Mouse (Mus musculus) embryonic facial prominence, embryonic 11.5 days (tissue): ENCODE measurements around the gene Chst11. TPM values are rescaled to one million over a fixed set of nuclear protein-coding genes. Genes with fewer than 3 reads are reported as not detected.

Experiments
- ATAC-seq: fragments of 200-750 bp; cut with Nextera tagmentation; replicated peaks from 2 replicates; pipeline ENCODE4 v1.8.0; 2017; ENCODE audit warnings: low read depth; ENCODE audit not compliant: insufficient number of reproducible peaks, low FRiP score, low TSS enrichment
- DNase-seq: peaks from one replicate; pipeline ENCODE4 v3.0.0-alpha.2; 2015; ENCODE audit warnings: low spot score
- H3K27ac ChIP-seq: fragments of 300-500 bp; sonication (generic); replicated peaks from 2 replicates; pipeline ENCODE4 v1.5.1; 2014; ENCODE audit warnings: mild to moderate bottlenecking, low read depth, low read length, control low read depth
- H3K27me3 ChIP-seq: fragments of 300-500 bp; sonication (generic); 2 replicates; pipeline ENCODE4 v1.6.1; 2014; ENCODE audit warnings: mild to moderate bottlenecking, low read length, moderate library complexity, mixed read lengths; ENCODE audit not compliant: control insufficient read depth, insufficient read depth
- H3K36me3 ChIP-seq: fragments of 300-500 bp; sonication (generic); replicated peaks from 2 replicates; pipeline ENCODE4 v1.6.1; 2014; ENCODE audit warnings: low read depth, mild to moderate bottlenecking, low read length, moderate library complexity, mixed read lengths; ENCODE audit not compliant: control insufficient read depth, insufficient read depth
- H3K4me1 ChIP-seq: fragments of 300-500 bp; sonication (generic); 2 replicates; pipeline ENCODE4 v1.6.1; 2014; ENCODE audit warnings: low read length, mixed read lengths; ENCODE audit not compliant: control insufficient read depth, insufficient read depth
- H3K4me2 ChIP-seq: fragments of 300-500 bp; sonication (generic); 2 replicates; pipeline ENCODE4 v1.6.1; 2014; ENCODE audit warnings: low read depth, mild to moderate bottlenecking, control low read depth, low read length, moderate library complexity
- H3K4me3 ChIP-seq: fragments of 300-500 bp; sonication (generic); 2 replicates; pipeline ENCODE4 v1.5.1; 2014; ENCODE audit warnings: low read depth, low read length, control low read depth
- H3K9ac ChIP-seq: fragments of 300-500 bp; sonication (generic); replicated peaks from 2 replicates; pipeline ENCODE4 v1.6.1; 2014; ENCODE audit warnings: mild to moderate bottlenecking, control low read depth, low read length
- H3K9me3 ChIP-seq: fragments of 300-500 bp; sonication (generic); replicated peaks from 2 replicates; pipeline ENCODE4 v1.6.1; 2016; ENCODE audit warnings: mild to moderate bottlenecking, low read length, inconsistent platforms, mixed read lengths; ENCODE audit not compliant: control insufficient read depth
- WGBS: fragments of 180-500 bp; shearing (Covaris S2); extraction: QIAGEN DNeasy Blood & Tissue Kit; methylation state at CpG from one replicate; pipeline ENCODE4 v1.1.7; 2014; 5-methylcytosine and 5-hydroxymethylcytosine counted together
- polyA plus RNA-seq: library from polyadenylated mRNA; unstranded; fragments of >200 nt; fragmentation: Nextera tagmentation; extraction: Ambion mirVana; gene quantifications from 2 replicates; pipeline ENCODE4 v1.2.1, GENCODE M21; 2014

Gene Chst11
- polyA plus RNA-seq, 1 experiment from 2014 or later, result 2.1 TPM

GRCm38 (mm10) chr10:83026174-83026573 lies 40.9 kb downstream of the Chst11 start:
- no peak for DNase-seq
- Histone ChIP-seq H3K4me1 (no peaks in the 10 kb centered on the region), H3K36me3 (no peaks in the 10 kb centered on the region), H3K4me2 (no peak overlapping the region), H3K27me3 (no peaks in the 10 kb centered on the region), H3K27ac (no peak overlapping the region), H3K4me3 (no peak overlapping the region), H3K9ac (no peak overlapping the region), H3K9me3 (no peaks in the 10 kb centered on the region)
- ATAC-seq, result no peak
- 87% methylated on average over 5 of the region's 5 CpGs for WGBS

DNA sequence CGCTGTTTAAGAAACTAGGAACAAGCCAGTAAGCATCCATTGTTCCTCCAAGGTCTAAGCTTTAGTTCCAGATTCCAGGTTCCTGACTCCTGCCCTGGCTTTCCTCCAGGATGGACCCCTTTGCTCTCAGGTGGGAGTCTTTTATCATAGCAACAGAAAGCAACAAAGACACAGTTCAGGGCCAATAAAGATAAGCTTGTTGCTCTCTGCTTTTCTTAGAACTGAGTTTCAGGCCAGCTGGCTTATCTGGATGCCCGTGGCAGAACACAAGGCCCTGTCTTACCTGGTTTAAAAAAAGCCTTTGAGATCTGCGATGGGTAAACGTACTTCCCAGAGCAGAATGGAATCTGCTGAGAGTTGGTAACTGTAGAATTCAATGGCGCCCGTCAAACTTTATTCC lies 42.4 kb downstream of the Chst11 start:
- 79% methylated on average over 6 of the region's 6 CpGs for WGBS
- Histone ChIP-seq H3K27me3 (no peaks in the 10 kb centered on the region), H3K36me3 (no peaks in the 10 kb centered on the region), H3K27ac (no peak overlapping the region), H3K4me1 (no peaks in the 10 kb centered on the region), H3K9ac (no peak overlapping the region), H3K4me2 (no peak overlapping the region), H3K9me3 (no peaks in the 10 kb centered on the region), H3K4me3 (no peak overlapping the region)
- ATAC-seq, result no peak
- DNase-seq, result no peak

DNA sequence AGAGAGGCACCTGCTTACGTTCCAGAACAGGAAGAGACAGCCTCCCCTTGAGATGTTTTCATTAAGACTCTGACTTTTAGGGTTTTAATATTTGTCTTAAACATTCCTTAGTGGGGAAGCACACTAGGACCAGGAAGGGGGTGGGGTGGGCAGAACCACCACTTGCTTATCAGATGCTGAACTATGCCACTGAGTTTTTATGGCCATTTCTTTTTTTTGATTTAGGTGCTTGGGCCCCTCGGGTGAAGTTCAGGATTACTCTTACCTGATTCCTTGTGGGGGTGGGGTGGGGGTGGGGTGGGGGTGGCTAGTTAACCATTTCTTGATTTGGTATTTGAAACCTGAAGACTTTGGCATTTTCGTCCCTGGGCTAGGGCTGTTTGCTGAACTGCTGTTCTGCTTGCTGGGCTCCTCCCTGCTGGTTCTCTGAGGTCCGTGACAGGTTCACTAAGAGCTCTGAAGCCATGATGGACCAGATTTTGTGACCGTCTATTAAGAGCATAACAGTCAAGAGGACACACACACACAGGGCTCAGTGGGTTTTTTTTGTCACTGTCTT lies 44.9 kb downstream of the Chst11 start:
- Histone ChIP-seq H3K27ac (no peak overlapping the region), H3K27me3 (no peaks in the 10 kb centered on the region), H3K36me3 (no peaks in the 10 kb centered on the region), H3K9ac (no peak overlapping the region), H3K9me3 (no peaks in the 10 kb centered on the region), H3K4me1 (no peaks in the 10 kb centered on the region), H3K4me2 (no peak overlapping the region), H3K4me3 (no peak overlapping the region)
- WGBS, result 54% methylated on average over 5 of the region's 5 CpGs
- DNase-seq, result no peak
- no peak for ATAC-seq

DNA sequence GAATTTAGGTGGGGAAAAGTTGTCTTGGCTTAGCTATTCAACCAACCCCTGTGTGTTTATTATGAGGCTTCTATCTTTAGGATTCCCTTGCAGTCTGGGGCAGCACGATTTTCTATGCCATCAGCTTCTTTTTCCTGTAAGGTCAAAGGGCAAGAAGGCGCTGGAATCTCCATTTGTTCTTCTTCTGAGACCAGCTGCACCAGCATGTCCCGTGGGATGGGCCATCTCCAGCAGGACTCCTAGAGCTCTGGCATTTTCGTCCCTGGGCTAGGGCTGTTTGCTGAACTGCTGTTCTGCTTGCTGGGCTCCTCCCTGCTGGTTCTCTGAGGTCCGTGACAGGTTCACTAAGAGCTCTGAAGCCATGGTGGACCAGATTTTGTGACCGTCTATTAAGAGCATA lies 45.6 kb downstream of the Chst11 start:
- DNase-seq (no peak), ATAC-seq (no peak)
- no peaks in the 10 kb centered on the region for H3K36me3 ChIP-seq
- no peaks in the 10 kb centered on the region for H3K9me3 ChIP-seq
- H3K27me3 ChIP-seq, result no peaks in the 10 kb centered on the region
- H3K4me2 ChIP-seq, result no peak overlapping the region
- no peaks in the 10 kb centered on the region for H3K4me1 ChIP-seq
- no peak overlapping the region for H3K27ac ChIP-seq
- WGBS, result 20% methylated on average over 6 of the region's 6 CpGs
- no peak overlapping the region for H3K9ac ChIP-seq
- no peak overlapping the region for H3K4me3 ChIP-seq

DNA sequence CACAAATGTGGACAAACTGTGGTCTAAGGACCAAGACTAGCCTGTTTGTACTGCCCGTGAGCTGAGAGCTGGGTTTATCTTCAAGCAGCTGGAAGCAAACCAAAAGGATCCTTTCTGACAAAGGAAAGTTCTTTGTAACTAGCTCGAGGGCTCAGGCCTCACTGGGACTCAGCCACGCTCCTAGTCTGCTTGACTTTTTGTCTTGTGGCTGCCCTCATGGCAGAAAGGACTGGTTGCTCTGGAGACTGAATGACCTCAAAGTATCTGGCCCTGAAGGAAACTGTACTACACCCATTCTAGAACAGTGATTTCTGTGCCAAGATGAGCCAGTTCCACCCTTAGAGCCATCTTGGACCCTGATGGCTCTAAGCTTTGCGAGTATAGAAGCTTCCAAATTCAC lies 46.3 kb downstream of the Chst11 start:
- H3K4me2 ChIP-seq, result no peak overlapping the region
- no peak overlapping the region for H3K27ac ChIP-seq
- H3K4me3 ChIP-seq, result no peak overlapping the region
- ATAC-seq (no peak), DNase-seq (no peak)
- no peaks in the 10 kb centered on the region for H3K36me3 ChIP-seq
- H3K4me1 ChIP-seq, result no peaks in the 10 kb centered on the region
- no peaks in the 10 kb centered on the region for H3K27me3 ChIP-seq
- H3K9me3 ChIP-seq, result no peaks in the 10 kb centered on the region
- H3K9ac ChIP-seq, result no peak overlapping the region
- 59% methylated on average over 4 of the region's 4 CpGs for WGBS

DNA sequence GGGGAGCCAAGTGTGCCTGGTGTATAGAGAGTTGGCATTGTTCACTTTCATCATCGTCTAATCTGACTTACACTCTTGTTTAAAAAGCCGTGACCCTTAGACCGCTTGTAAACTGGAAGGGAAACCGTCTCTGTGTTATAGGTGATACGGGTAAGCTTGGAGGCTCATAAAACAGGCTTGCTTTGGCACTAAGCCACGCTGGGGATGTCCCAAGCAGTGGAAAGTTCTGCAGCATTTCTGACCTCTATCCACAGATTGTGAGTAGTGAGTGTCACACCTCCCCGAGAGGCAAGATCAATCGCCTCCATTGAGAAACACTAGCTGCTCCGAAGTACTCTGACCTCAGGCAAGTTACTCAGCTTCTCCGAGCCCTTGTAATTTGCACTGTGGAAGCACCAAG lies 47.3 kb downstream of the Chst11 start:
- Histone ChIP-seq H3K4me2 (no peak overlapping the region), H3K36me3 (no peaks in the 10 kb centered on the region), H3K27me3 (no peaks in the 10 kb centered on the region), H3K4me3 (no peak overlapping the region), H3K9ac (no peak overlapping the region), H3K9me3 (no peaks in the 10 kb centered on the region), H3K4me1 (no peaks in the 10 kb centered on the region), H3K27ac (no peak overlapping the region)
- no peak for ATAC-seq
- DNase-seq, result no peak
- 68% methylated on average over 10 of the region's 10 CpGs for WGBS

GRCm38 (mm10) chr10:83036340-83037045 lies 51.2 kb downstream of the Chst11 start:
- DNase-seq, result no peak

DNA sequence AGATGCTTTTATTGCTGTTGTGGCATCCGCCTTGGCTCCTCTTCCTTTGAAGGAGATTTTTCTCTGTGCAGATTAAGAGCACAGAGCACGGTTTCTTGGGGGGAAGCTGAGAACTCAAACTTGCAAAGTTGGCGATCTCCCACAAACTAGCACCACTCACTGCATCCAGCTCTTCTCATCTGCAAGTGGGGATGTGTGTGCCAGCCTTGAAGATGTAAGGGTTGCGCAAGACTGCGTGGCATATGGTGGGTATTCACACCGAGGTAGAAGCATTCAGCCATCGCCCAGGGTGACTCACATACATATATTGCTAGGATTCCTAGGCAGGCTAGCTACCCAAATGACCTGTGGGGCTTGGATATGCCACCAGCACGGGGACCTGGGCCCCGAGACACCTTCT lies 52.9 kb downstream of the Chst11 start:
- DNase-seq (no peak), ATAC-seq (no peak)
- Histone ChIP-seq H3K36me3 (no peaks in the 10 kb centered on the region), H3K4me2 (no peak overlapping the region), H3K9me3 (no peaks in the 10 kb centered on the region), H3K9ac (no peak overlapping the region), H3K4me3 (no peak overlapping the region), H3K27me3 (no peaks in the 10 kb centered on the region), H3K4me1 (peaks cover 6% of the 10 kb centered on the region), H3K27ac (no peak overlapping the region)
- WGBS, result 90% methylated on average over 9 of the region's 9 CpGs

More at GRCm38 (mm10) chr10:83036340-83037045, 51.2 kb downstream of the Chst11 start:
- no peak for ATAC-seq
- WGBS, result 82% methylated on average over 20 of the region's 20 CpGs
- Histone ChIP-seq H3K36me3 (no peaks in the 10 kb centered on the region), H3K4me1 (no peaks in the 10 kb centered on the region), H3K9me3 (no peaks in the 10 kb centered on the region), H3K4me2 (no peak overlapping the region), H3K4me3 (no peak overlapping the region), H3K9ac (no peak overlapping the region), H3K27ac (no peak overlapping the region), H3K27me3 (no peaks in the 10 kb centered on the region)
